Mouse (Mus musculus) neutrophil, adult 5-6 weeks (primary cell): ENCODE data around the gene Hspb9. TPM values are rescaled to one million over a fixed set of nuclear protein-coding genes. Genes with fewer than 3 reads are reported as not detected.

ENCODE experiments used
- ATAC-seq: fragments of 151-379, 151-347 bp; 2 replicates; pipeline ENCODE4 v1.8.0; 2017; ENCODE audit warnings: mild to moderate bottlenecking, moderate TSS enrichment; ENCODE audit not compliant: insufficient number of reproducible peaks, poor library complexity, low FRiP score, severe bottlenecking; ENCODE audit errors: extremely low read depth
- total RNA-seq: library from RNA; stranded (forward); fragments of 200-1000 nt; gene quantifications from 2 replicates; pipeline ENCODE4 v1.2.3, GENCODE M21; 2017

The Hspb9 gene
- total RNA-seq, 1 experiment from 2014 or later = not detected

- no peak for ATAC-seq
Observed at GRCm38 (mm10) chr11:100722493-100723028, 8.9 kb downstream of the Hspb9 start.

GRCm38 (mm10) chr11:100724919-100725512, 11.4 kb downstream of the Hspb9 start:
- ATAC-seq = no peak

GRCm38 (mm10) chr11:100727201-100727600, 13.6 kb downstream of the Hspb9 start:
- ATAC-seq = no peak

GRCm38 (mm10) chr11:100728601-100729000, 15.0 kb downstream of the Hspb9 start:
- ATAC-seq = no peak

- no peak for ATAC-seq
Observed at GRCm38 (mm10) chr11:100729976-100730375, 16.3 kb downstream of the Hspb9 start.

- ATAC-seq = no peak
Observed at GRCm38 (mm10) chr11:100730477-100731205, 17.0 kb downstream of the Hspb9 start.

GRCm38 (mm10) chr11:100735134-100735865, 21.6 kb downstream of the Hspb9 start:
- ATAC-seq = no peak

GRCm38 (mm10) chr11:100735954-100736745, 22.5 kb downstream of the Hspb9 start:
- no peak for ATAC-seq

GRCm38 (mm10) chr11:100736746-100737080, 23.1 kb downstream of the Hspb9 start:
- ATAC-seq = no peak

GRCm38 (mm10) chr11:100737105-100737733, 23.6 kb downstream of the Hspb9 start:
- no peak for ATAC-seq

GRCm38 (mm10) chr11:100738066-100738604, 24.5 kb downstream of the Hspb9 start, which contains the start of gene Rab5c:
Rab5c (minus strand) TSS chr11:100738215.
- ATAC-seq = peak; percentile 98

GRCm38 (mm10) chr11:100738749-100739148, 25.1 kb downstream of the Hspb9 start:
- ATAC-seq = no peak

GRCm38 (mm10) chr11:100741348-100741747, 27.7 kb downstream of the Hspb9 start:
- no peak for ATAC-seq

GRCm38 (mm10) chr11:100745085-100745484, 31.4 kb downstream of the Hspb9 start:
- ATAC-seq = peak; percentile 56

GRCm38 (mm10) chr11:100746546-100746945, 32.9 kb downstream of the Hspb9 start:
- no peak for ATAC-seq

GRCm38 (mm10) chr11:100747114-100747513, 33.5 kb downstream of the Hspb9 start:
- ATAC-seq = no peak

GRCm38 (mm10) chr11:100748620-100749019, 35.0 kb downstream of the Hspb9 start:
- ATAC-seq = no peak

GRCm38 (mm10) chr11:100749469-100749868, 35.8 kb downstream of the Hspb9 start:
- no peak for ATAC-seq
